Mouse (Mus musculus): ENCODE results near the gene Usp13. TPM values are rescaled to one million over a fixed set of nuclear protein-coding genes. Genes with fewer than 3 reads are reported as not detected.

Gene Usp13
- 0.16 and 1.4 TPM in 2 replicates for polyA plus RNA-seq (2011; ENCODE audit: insufficient read depth, insufficient read length, low replicate concordance, missing spikeins)

DNA sequence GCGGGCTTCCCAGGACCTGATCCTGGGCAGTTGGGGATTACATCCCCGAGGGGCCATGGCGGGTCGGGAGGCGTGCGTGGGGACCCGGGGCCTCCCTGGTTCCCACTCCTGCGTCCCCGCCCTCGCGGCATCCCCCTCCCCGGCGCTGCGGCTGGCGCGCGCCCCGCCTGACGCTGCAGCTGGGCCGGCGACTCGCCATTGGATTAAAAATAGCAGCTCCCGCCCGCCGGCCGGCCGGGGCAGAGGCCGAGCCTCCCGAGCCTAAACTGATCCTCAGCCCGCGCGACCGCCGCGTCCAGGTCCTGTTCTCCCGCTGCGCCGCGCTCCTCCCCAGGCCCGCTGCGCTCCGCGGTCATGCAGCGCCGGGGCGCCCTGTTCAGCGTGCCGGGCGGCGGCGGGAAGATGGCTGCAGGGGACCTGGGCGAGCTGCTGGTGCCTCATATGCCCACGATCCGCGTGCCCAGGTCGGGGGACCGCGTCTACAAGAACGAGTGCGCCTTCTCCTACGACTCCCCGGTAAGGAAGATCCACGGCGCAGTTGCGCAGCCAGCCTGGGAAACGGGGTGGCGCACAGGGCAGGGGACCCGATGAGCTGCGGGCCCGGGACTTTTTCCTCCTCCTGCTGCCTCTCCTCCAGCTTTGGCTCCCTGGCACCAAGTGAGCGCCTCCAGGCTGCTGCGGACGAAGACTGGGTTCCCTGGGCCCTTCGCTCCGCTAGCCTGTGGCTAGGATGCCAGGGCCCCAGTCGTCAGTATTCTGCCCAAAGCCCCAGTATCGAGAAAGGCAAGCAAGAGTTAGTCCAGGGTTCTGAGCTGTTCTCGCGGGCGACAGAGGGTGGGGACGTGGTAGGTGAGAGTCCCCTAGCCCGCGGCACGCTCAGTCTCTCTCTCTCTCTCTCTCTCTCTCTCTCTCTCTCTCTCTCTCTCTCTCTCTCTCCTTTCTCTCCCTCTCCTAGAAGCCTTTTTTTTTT is at the start of gene Usp13:
Gene Usp13, plus strand, starts transcription at position 190 of the 970 bp plus-strand sequence.
- WGBS: 2% methylated on average over 84 of the region's 84 CpGs
- no peak within 1 kb of the TSS for H3K4me3 ChIP-seq (replicated peaks; ENCODE audit: control insufficient read depth, low read depth, low read length)

DNA sequence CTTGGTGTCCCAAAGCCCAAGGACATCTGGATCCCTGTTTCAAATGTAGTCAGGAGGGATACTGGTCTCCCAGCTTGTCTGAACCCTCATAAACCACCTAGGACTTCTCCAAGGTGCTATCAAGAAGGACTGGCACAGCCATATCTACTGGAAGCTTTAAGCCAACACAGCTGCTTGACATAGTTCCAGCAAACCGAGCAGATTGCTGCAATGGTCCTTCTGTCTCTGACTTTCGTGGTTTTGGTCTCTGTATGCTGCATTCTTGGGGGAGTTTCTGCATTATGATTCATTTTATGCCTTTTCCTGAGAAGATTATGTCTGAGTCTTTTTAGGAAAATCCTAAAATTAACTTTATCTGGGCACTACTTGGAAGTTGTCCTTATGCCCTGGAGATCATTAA is 46.6 kb upstream of the Usp13 start:
- WGBS: 42% methylated on average over 2 of the region's 2 CpGs
- no peak overlapping the region for H3K4me3 ChIP-seq (replicated peaks; ENCODE audit: control insufficient read depth, low read depth, low read length)

More for the DNA sequence above, at the start of gene Usp13:
- Histone ChIP-seq H3K4me1 (ENCODE audit: control insufficient read depth, insufficient read depth, low read length) (no peaks in the 10 kb centered on the region), H3K27ac (ENCODE audit: control insufficient read depth, insufficient read depth, low read depth, low read length, poor library complexity) (no peak within 1 kb of the TSS)
- TF ChIP-seq CTCF (IDR thresholded peaks at IDR 0.05; ENCODE audit: control insufficient read depth, insufficient read depth, low read length) (no peak), POLR2A (IDR thresholded peaks at IDR 0.05; ENCODE audit: borderline replicate concordance, control insufficient read depth, low read depth, low read length) (no peak)

DNA sequence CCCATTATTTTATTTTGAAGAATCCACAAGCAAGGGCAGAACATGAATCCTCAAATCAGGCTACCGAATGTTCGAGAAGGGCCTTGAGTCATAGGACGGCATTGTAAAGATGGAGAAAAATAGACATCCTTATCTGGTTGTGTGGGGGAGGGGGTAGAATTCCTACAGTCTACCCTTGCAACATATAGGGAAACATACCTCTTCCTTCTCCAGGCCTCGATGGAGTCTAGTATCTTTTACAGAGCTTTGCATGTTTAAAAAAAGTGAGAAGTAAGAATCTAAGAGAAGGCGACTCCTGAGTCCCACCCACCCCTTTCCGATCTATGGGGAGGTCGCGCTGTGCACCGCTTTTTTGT is 367 bp upstream of the Usp13 start:
- H3K4me1 ChIP-seq (ENCODE audit: control insufficient read depth, insufficient read depth, low read length): no peaks in the 10 kb centered on the region
- TF ChIP-seq CTCF (IDR thresholded peaks at IDR 0.05; ENCODE audit: control insufficient read depth, insufficient read depth, low read length) (no peak), POLR2A (IDR thresholded peaks at IDR 0.05; ENCODE audit: borderline replicate concordance, control insufficient read depth, low read depth, low read length) (no peak)
- no peak overlapping the region for H3K27ac ChIP-seq (ENCODE audit: control insufficient read depth, insufficient read depth, low read depth, low read length, poor library complexity)
- no peak overlapping the region for H3K4me3 ChIP-seq (replicated peaks; ENCODE audit: control insufficient read depth, low read depth, low read length)
- 8% methylated on average over 9 of the region's 9 CpGs for WGBS

More for the DNA sequence above, 46.6 kb upstream of the Usp13 start:
- Histone ChIP-seq H3K4me1 (ENCODE audit: control insufficient read depth, insufficient read depth, low read length) (no peaks in the 10 kb centered on the region), H3K27ac (ENCODE audit: control insufficient read depth, insufficient read depth, low read depth, low read length, poor library complexity) (no peak overlapping the region)
- TF ChIP-seq CTCF (IDR thresholded peaks at IDR 0.05; ENCODE audit: control insufficient read depth, insufficient read depth, low read length): no peak
- no peak for TF ChIP-seq POLR2A (IDR thresholded peaks at IDR 0.05; ENCODE audit: borderline replicate concordance, control insufficient read depth, low read depth, low read length)

DNA sequence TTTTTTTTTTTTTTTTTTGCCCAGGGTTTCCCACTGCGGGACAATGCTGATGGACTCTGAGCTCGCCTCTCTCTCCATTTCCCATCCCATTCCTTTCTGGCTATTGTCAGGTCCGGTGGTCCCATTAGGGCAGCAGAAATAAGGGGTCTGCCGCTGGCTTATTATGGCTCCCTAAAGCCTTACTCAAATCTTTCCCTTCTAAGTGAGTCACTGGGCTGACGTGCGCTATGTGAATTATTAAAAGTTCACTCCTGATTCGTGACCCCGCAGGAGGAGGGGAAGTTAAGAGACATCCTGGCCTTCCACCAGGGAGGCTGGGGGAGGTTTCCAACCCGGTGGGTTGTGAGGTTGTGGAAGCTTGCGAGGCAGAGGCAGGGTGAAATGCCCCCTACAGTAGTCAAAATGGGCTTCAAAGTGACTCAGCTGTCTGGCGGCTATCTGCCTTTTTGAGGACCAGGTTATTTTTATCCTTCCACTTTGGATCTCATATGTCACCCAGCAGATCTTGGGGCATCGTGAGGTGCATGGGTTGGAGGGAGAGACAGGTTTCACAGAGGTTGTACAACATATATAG is 1.1 kb downstream of the Usp13 start:
- H3K4me1 ChIP-seq (ENCODE audit: control insufficient read depth, insufficient read depth, low read length): no peaks in the 10 kb centered on the region
- H3K4me3 ChIP-seq (replicated peaks; ENCODE audit: control insufficient read depth, low read depth, low read length): no peak overlapping the region
- TF ChIP-seq CTCF (IDR thresholded peaks at IDR 0.05; ENCODE audit: control insufficient read depth, insufficient read depth, low read length): no peak
- TF ChIP-seq POLR2A (IDR thresholded peaks at IDR 0.05; ENCODE audit: borderline replicate concordance, control insufficient read depth, low read depth, low read length): no peak
- H3K27ac ChIP-seq (ENCODE audit: control insufficient read depth, insufficient read depth, low read depth, low read length, poor library complexity): no peak overlapping the region
- 10% methylated on average over 12 of the region's 12 CpGs for WGBS

DNA sequence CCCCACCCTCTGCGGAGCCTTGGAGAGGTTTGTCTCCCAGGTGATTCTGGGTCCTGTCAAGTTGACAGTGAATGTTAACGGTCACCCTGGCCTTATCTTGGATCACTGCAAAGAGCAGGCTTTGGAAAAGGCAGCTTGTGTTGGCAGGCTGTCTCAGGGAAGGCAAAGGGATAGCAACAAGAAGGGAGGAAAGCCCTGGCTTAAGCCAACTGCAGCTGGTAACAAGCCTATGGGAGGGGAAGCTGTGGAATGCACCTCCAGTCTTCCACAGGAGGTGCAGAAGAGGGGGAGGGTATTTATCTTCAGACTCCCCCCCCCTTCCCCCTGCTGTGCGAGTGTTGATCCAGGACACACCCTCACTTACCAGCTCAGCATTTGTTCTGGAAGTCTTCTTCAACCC is 5.3 kb downstream of the Usp13 start:
- WGBS: 70% methylated on average over 3 of the region's 3 CpGs
- Histone ChIP-seq H3K27ac (ENCODE audit: control insufficient read depth, insufficient read depth, low read depth, low read length, poor library complexity) (no peak overlapping the region), H3K4me3 (replicated peaks; ENCODE audit: control insufficient read depth, low read depth, low read length) (no peak overlapping the region), H3K4me1 (ENCODE audit: control insufficient read depth, insufficient read depth, low read length) (no peaks in the 10 kb centered on the region)
- TF ChIP-seq POLR2A (IDR thresholded peaks at IDR 0.05; ENCODE audit: borderline replicate concordance, control insufficient read depth, low read depth, low read length) (no peak), CTCF (IDR thresholded peaks at IDR 0.05; ENCODE audit: control insufficient read depth, insufficient read depth, low read length) (no peak)

DNA sequence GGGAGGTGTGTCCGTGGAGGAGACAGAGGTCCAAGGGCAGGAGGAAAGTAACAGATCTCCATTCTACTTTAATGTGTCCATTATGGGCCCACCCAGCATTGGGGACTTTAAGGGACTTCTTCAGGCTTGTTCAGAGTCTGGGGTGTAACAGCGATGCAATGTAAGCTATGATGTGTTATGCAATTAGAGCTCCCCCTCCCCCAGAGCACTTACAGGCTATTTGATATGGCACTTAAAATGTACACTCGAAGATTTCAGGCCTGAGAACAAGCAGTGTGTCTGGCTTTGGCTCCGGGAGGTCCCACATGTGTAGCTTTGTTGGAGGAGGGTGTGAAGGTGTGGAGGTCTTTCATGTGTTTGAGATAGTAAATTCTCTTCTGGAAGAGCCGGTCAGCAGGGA is 7.6 kb downstream of the Usp13 start:
- Histone ChIP-seq H3K4me3 (replicated peaks; ENCODE audit: control insufficient read depth, low read depth, low read length) (no peak overlapping the region), H3K4me1 (ENCODE audit: control insufficient read depth, insufficient read depth, low read length) (no peaks in the 10 kb centered on the region), H3K27ac (ENCODE audit: control insufficient read depth, insufficient read depth, low read depth, low read length, poor library complexity) (no peak overlapping the region)
- no peak for TF ChIP-seq CTCF (IDR thresholded peaks at IDR 0.05; ENCODE audit: control insufficient read depth, insufficient read depth, low read length)
- WGBS: 78% methylated on average over 5 of the region's 5 CpGs

DNA sequence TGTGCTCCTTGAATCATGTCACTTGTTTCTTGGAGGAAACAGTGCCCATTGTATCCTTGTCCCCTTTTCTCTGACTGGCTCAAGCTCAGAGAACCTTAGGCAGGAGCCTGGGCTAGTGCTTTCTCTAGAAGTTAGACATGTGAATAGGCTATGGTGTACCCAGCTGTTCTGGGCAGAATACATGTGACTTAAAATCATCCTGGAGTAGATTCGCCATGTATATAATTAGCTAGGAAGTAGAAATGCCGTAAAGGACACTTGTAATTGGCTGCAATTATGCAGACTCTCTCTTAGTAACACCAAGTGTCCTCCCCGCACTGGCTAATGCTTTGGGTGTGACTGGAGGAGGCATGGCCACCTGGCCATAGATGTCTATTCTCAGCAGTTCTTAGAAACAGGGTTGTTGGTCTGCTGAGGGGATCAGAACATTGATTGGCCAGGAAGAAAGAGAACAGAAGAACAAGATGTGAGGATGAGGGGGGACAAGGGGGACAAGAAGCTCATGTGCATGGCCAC is 8.7 kb downstream of the Usp13 start:
- no peaks in the 10 kb centered on the region for H3K4me1 ChIP-seq (ENCODE audit: control insufficient read depth, insufficient read depth, low read length)
- 73% methylated on average over 3 of the region's 3 CpGs for WGBS
- TF ChIP-seq POLR2A (IDR thresholded peaks at IDR 0.05; ENCODE audit: borderline replicate concordance, control insufficient read depth, low read depth, low read length) (no peak), CTCF (IDR thresholded peaks at IDR 0.05; ENCODE audit: control insufficient read depth, insufficient read depth, low read length) (no peak)
- H3K27ac ChIP-seq (ENCODE audit: control insufficient read depth, insufficient read depth, low read depth, low read length, poor library complexity): no peak overlapping the region
- H3K4me3 ChIP-seq (replicated peaks; ENCODE audit: control insufficient read depth, low read depth, low read length): no peak overlapping the region

DNA sequence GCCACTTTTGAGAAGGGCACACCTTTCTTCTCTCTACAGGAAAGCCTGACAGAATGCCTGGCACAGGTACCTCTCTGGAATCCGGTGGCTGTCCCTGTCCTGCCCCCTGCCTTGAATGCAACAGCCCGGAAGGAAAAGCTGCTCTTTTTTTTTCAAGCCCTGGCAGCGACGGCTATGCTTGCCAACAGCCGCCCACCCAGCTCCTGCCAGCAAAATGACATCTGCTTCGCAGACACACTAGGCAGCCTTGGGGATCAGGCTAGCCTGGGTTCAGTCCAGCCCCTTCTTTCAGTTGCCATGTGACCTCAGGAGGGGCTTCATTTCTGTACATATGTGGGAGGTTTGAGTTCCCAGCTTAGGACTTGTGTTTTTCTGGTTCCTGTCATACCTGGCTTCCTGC is 9.4 kb downstream of the Usp13 start:
- TF ChIP-seq CTCF (IDR thresholded peaks at IDR 0.05; ENCODE audit: control insufficient read depth, insufficient read depth, low read length) (no peak), POLR2A (IDR thresholded peaks at IDR 0.05; ENCODE audit: borderline replicate concordance, control insufficient read depth, low read depth, low read length) (no peak)
- H3K4me3 ChIP-seq (replicated peaks; ENCODE audit: control insufficient read depth, low read depth, low read length): no peak overlapping the region
- no peaks in the 10 kb centered on the region for H3K4me1 ChIP-seq (ENCODE audit: control insufficient read depth, insufficient read depth, low read length)
- no peak overlapping the region for H3K27ac ChIP-seq (ENCODE audit: control insufficient read depth, insufficient read depth, low read depth, low read length, poor library complexity)
- 64% methylated on average over 6 of the region's 6 CpGs for WGBS
